Mouse (Mus musculus) cerebellum, adult (tissue): ENCODE results near the gene Robo3.

Experiments
- ATAC-seq: cut with Nextera tagmentation; 2 replicates; pipeline ENCODE4 v1.9.2; 2017; ENCODE audit warnings: mild to moderate bottlenecking, moderate library complexity, mixed read lengths; ENCODE audit not compliant: insufficient number of reproducible peaks, low FRiP score, low TSS enrichment

The Robo3 gene

DNA sequence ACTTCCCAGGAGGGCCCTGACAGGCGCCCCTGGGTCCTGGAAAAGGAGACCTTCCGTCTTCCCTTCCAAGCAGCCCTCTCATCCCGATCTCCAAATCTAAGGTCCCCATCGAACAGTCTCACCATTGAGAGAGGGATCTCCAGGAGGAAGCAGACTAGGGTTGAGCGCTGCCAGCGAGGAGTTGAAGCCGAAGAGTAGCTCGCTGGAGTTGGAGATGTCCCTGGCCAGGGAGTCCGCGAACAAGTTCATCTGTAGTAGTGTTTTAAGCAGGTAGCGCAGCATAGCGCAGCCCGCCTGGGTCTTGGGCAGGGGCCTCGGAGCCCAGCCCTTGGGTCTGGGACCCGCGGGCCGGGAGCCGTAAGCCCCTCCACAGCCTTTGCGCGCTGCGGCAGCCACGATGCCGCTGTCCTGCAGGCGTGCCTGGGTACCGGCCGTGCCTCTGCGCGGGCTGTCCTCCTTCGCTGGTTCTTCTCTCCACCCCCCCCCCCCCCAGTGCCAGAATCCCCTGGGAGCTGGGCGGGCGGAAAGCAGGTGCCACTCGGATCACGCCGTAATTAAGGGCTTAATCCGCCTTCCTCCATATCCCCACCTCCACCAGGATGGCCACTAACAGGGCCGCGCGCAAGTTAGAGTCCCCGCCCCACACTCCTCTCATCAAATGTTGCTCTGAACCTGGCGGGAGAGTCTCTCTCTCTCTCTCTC is at the start of gene Robo3:
Gene Robo3, minus strand, starts transcription at position 527 of the 702 bp plus-strand sequence.
- no peak for ATAC-seq

DNA sequence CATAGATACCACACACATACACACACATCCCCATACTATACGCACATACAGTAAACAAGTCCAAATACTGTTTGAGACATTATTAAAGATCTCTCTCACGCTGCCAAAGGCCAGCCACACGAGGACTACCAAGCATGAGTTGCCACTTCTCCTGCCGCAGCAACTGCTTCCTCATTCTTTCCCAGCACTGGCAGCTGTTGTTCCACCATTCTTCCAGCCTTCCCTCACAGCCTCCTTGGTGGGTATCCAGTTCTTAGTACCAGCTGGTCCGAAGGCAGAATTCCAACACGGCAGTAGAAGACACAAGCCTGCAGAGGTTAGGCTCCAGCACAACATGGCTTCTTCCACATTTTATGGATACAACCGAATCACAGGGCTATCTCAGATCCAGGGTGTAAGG is 41.9 kb upstream of the Robo3 start:
- no peak for ATAC-seq

DNA sequence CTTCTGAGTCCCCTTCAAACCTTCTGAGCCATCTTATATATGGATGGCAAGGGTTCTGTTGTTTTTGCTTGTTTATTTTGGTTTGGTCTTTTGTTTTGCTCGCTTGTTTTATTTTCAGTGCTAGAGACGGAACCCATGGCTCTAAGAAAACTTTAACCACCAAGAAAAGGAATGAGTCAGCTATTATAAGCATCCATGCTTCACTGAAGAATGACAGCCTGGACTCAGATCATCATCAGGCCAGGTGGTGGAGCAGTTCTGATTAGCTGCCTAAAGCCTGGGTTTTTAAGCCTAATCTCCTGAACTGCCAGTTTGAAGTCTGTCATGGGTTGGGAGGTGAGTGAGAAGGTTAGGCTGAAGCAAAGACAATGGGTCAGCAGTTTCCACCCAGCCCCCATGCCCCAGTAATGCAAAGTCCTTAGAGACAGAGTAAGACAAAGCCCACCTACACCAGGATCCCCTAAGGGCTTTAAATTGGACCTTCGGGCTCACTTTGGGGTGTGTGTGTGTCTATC is 40.6 kb upstream of the Robo3 start:
- ATAC-seq, result no peak

- no peak for ATAC-seq
Observed at GRCm38 (mm10) chr9:37462764-37463163, 29.7 kb upstream of the Robo3 start.

DNA sequence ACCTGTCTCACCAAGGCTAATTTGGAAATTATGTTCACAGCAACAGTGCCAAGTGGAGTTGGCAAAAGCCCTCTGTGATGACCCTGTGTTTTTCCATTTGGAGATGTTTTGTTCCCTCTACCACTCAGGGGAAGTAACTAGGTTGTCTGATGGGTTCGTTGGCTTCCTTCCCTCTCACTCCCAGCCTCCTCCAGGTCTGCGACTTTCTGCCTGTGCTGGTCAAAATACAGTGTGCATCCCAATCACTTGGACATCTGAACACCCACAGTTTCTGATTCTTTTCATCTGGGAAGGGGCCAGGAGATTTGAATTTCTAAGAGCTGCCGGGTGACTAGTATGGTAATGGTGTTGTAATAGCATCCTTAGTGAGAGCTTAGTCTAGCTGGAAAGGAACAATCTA is 28.5 kb upstream of the Robo3 start:
- no peak for ATAC-seq

DNA sequence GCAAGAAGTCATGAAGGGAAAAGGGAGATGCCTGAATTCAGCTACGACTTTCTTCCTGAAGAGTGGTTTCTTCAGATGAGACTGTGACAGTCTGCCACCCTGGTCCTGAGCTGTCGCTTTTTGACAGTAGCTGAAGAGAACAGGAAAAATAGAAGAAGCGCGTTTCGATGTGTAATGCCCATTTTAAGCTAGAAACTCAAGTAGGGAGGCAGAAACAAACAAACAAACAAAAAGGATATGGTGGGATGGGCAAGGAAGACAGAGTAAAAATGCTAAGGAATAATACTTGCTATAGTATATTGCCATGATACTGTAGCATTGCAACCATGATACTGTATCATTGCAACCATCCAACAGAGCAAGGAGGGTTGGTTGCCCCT is 27.9 kb upstream of the Robo3 start:
- no peak for ATAC-seq

GRCm38 (mm10) chr9:37460043-37460960 is 27.3 kb upstream of the Robo3 start:
- 0 out of 2 replicates have a peak, but pooled peaks have one; percentile 16 for ATAC-seq

DNA sequence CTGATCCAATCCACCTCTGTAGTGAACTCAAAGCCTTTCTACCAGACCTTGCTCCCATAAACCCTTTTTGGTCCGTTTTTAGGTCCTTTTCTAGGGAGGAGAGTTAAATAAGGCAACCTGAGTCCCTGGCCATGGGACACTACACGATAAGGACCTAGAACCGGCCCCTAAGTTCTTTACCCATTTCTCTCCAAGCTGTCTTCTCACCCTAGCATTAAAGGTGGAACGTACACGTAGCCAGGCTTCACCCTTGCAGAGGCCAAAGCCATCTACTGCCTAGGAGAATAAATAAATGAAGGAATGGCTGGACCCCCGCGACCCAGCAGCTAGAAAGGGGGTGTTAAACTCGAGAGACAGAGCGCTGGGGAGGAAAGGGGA is 26.6 kb upstream of the Robo3 start:
- no peak for ATAC-seq

GRCm38 (mm10) chr9:37457151-37457550 is 24.1 kb upstream of the Robo3 start:
- ATAC-seq, result no peak

DNA sequence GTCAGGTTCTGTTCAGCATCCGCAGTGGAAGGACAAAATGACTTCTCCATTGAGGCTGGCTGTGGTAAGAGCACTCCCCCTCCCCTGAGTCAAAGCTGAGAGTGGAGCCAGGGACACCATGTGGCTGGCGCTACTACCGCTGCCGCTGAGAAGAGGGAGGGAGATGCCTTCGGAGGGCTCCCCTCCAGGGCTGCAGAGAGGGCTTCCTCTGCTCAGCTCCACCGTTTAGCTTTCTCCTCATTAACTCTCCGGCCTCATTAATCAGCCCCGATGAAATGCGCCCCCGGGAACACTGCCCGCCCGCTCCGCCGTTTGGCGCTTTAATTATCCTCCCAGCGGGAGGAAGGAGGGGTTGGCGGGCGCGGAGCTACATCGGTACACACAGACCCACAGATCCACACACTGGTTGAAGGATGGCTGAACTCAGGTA is 23.4 kb upstream of the Robo3 start:
- ATAC-seq, result peak; percentile 76

DNA sequence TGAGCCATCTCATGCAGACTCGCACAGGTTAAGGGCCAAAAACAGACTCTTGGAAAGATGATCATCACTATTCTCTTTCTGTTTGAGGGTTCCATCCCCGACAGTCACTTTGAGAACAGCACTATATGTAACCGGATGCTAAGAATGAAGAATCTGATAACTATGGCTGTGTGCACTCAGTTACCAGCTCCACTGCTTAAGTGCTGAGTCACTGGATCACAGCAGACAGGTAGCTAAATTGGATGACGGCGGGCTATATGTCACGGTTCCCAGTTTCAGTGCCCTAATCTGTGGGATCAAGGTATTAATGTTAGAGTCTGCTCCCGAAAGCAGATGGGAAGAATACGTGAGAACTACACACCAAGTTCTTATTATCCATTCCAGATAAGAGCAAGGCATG is 22.8 kb upstream of the Robo3 start:
- ATAC-seq, result no peak

DNA sequence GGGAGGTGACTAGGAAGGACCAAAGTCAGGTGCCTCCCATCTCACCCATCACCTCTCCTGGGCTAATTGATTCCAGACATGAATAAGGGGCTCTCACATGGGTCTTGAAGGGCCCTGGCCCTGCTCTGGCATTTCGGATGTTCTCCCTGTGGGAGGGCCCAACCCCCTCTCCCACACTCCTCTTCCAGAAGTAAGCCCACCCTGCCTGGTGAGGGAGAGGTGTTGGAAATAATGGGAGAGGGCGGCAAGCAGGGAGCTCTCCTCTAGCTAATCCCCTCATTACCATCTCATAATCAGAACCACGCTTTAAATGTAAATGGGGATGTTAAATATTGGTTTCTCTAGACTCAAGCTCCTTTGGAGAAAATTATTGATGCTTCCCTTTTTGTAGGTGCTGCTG is 21.9 kb upstream of the Robo3 start:
- ATAC-seq, result no peak

DNA sequence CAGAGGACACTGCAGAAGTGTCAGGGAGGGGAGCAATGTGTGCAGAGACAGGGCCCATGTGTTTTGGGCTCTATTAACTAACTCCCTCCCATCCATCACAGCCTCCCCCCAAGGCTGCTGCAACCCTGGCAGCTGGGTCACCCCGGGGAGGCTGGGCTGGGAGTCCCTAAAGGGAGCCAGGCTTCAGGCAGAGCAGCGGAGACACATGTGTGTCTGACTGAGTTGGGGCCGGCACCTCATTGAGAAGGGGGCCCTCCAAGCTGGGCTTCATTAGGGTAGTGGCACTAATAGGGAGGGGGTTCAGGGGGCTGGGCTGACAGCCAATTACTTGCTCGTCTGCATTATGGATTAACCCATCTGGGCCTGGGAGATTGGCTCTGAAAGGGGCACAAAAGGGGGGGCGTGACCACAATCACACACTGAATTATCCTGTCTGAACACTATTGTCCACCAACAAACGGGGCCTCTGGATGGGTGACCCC is 21.0 kb upstream of the Robo3 start:
- ATAC-seq, result no peak

GRCm38 (mm10) chr9:37453328-37453727 is 20.3 kb upstream of the Robo3 start:
- no peak for ATAC-seq

DNA sequence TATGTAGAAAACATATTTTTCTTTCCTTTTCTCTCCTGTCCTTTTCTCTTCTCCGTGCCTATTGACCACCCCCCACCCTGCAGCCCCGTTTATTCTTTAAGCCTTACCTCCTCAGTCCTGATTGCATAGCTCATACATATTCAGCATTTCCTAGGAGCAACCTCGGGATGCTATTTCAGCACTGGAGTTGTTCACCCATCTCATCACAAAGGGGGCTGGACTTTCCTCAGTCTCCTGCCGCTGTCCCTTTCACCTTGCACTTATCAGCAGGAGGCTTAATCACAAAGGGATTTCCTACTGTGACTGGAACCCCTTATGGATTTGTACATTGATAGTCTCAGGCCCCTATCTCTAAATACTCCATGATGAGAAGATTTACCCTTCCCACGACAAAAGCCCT is 19.4 kb upstream of the Robo3 start:
- ATAC-seq, result no peak

GRCm38 (mm10) chr9:37437772-37438735 is 5.0 kb upstream of the Robo3 start:
- ATAC-seq, result no peak

DNA sequence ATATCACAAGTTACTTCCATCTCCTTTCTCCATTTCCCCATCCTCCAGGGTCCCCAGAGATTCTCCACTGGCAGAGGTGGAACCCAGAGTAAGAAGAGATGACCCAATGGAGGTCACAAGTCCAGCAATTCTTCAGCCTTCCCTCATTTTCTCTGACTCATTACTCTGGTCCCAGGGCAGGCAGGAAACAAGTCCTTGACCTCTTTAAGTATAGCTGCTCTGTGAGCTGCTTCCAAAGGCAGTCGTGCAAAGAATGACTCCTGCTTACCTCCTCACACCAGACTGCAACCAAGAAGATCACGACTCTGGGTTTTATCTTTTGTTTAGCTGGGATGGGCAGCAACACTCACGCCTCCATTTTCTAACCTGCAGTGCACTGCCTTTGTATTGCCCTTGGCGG is 2.6 kb upstream of the Robo3 start:
- no peak for ATAC-seq

DNA sequence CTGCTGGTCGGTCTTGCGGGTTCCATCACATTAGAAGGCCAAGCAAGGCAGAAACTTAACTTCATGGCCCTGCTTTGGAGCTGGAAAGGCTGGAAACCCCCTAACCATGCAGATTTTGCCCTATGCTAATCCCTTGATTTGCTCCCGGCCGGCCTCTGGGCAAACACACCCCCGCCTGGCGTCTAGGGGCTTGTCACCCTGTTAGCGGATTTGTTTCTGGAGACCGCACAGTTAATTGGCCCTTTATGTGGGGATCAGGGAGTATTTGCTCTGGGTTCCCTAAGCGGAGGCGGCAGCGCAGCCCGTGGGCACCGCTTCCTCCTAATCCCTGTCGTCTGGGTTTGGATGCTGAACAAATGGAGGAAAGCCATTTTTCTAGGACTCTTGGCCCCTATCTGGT is 1.9 kb upstream of the Robo3 start:
- ATAC-seq, result no peak

GRCm38 (mm10) chr9:37433823-37434560 is 946 bp upstream of the Robo3 start:
- no peak for ATAC-seq
